Mouse (Mus musculus) myocyte (in vitro differentiated cells): Measurements from ENCODE around the gene Ccdc167. TPM values are rescaled to one million over a fixed set of nuclear protein-coding genes. Genes with fewer than 3 reads are reported as not detected.

Source experiments
- H3K27me3 ChIP-seq: one replicate; pipeline ENCODE4 v1.6.1; 2011; ENCODE audit not compliant: control insufficient read depth, insufficient read depth, insufficient read length
- H3K36me3 ChIP-seq: one replicate; pipeline ENCODE4 v1.6.1; 2011; ENCODE audit not compliant: control insufficient read depth, insufficient read depth
- H3K4me2 ChIP-seq: one replicate; pipeline ENCODE4 v1.6.1; 2011; ENCODE audit warnings: low read depth, control low read depth
- H3K4me3 ChIP-seq: one replicate; pipeline ENCODE4 v1.5.1; 2011; ENCODE audit warnings: mild to moderate bottlenecking, control low read depth, moderate library complexity
- H3K79me2 ChIP-seq: one replicate; pipeline ENCODE4 v1.6.1; 2011; ENCODE audit not compliant: control insufficient read depth, insufficient read depth
- H3ac ChIP-seq: one replicate; pipeline ENCODE4 v1.6.1; 2011; ENCODE audit not compliant: control insufficient read depth, insufficient read length
- CEBPB ChIP-seq: IDR thresholded peaks from 2 replicates; pipeline ENCODE4 v1.6.1; 2011; ENCODE audit warnings: mild to moderate bottlenecking, moderate library complexity; ENCODE audit not compliant: poor library complexity, insufficient read depth, severe bottlenecking
- E2F4 ChIP-seq: IDR thresholded peaks from one replicate; pipeline ENCODE4 v1.6.1; 2011; ENCODE audit warnings: mild to moderate bottlenecking, control low read depth, moderate library complexity; ENCODE audit not compliant: insufficient read depth
- MAX ChIP-seq: IDR thresholded peaks from one replicate; pipeline ENCODE4 v1.6.1; 2011; ENCODE audit warnings: low read depth, mild to moderate bottlenecking, control low read depth
- MYOD1 ChIP-seq, 3 experiments: IDR thresholded peaks; one replicate each; pipeline ENCODE4 v1.6.1; 2011; ENCODE audit warnings: control low read depth in 2 of 3, low read depth in 2 of 3, mild to moderate bottlenecking in 2 of 3, moderate library complexity in 1 of 3; ENCODE audit not compliant: insufficient read length in 2 of 3, control insufficient read depth in 1 of 3
- MYOG ChIP-seq, 3 experiments: IDR thresholded peaks; one replicate each; pipeline ENCODE4 v1.6.1; 2011; ENCODE audit warnings: control low read depth in 2 of 3, low read depth in 2 of 3, mild to moderate bottlenecking in 2 of 3; ENCODE audit not compliant: insufficient read length in 2 of 3, control insufficient read depth in 1 of 3, insufficient read depth in 1 of 3
- POLR2A ChIP-seq: IDR thresholded peaks from one replicate; pipeline ENCODE4 v1.6.1; 2011; ENCODE audit warnings: low read depth, mild to moderate bottlenecking, control low read depth, moderate library complexity; ENCODE audit not compliant: insufficient read length
- POLR2AphosphoS2 ChIP-seq: IDR thresholded peaks from one replicate; pipeline ENCODE4 v1.6.1; 2011; ENCODE audit warnings: low read depth, control low read depth; ENCODE audit not compliant: insufficient read length
- REST ChIP-seq: IDR thresholded peaks from one replicate; pipeline ENCODE4 v1.6.1; 2011; ENCODE audit warnings: mild to moderate bottlenecking, control low read depth, moderate library complexity; ENCODE audit not compliant: insufficient read depth, insufficient read length
- SRF ChIP-seq: IDR thresholded peaks from one replicate; pipeline ENCODE4 v1.6.1; 2011; ENCODE audit warnings: low read depth; ENCODE audit not compliant: control insufficient read depth, insufficient read length
- TCF12 ChIP-seq: IDR thresholded peaks from one replicate; pipeline ENCODE4 v1.6.1; 2011; ENCODE audit warnings: mild to moderate bottlenecking, control low read depth; ENCODE audit not compliant: poor library complexity, insufficient read depth, severe bottlenecking
- TCF3 ChIP-seq: IDR thresholded peaks from one replicate; pipeline ENCODE4 v1.6.1; 2011; ENCODE audit warnings: low read depth, control low read depth; ENCODE audit not compliant: insufficient read length
- USF1 ChIP-seq: IDR thresholded peaks from one replicate; pipeline ENCODE4 v1.6.1; 2011; ENCODE audit warnings: low read depth, mild to moderate bottlenecking, control low read depth, moderate library complexity
- polyA plus RNA-seq: library from polyadenylated mRNA; unstranded; fragments of >200 nt; fragmentation: generic; extraction: Trizol; gene quantifications from one replicate; pipeline ENCODE4 v1.2.1, GENCODE M21; 2012; ENCODE audit warnings: missing spikeins

Ccdc167 gene
- polyA plus RNA-seq, 1 experiment = 6.0 TPM

DNA sequence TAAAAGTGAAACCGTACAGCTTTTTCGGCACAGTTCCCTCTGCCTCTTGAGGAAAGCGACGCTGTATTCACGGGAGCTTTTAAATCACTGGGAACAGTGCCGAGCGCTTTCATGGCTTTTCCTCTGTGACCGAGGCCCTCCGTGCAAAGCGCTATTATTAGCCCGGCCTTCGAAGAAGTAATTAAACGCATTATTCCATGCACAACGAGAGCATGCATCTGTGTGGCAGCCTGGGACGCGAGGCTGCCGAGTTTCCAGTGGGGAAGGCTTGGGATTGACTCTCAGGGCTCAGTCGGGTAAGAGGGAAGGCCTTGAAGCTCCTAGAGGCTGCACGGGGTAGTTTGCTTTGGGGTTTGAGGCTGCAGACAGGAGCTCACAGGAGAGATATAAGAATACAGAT lies 43.1 kb upstream of the Ccdc167 start:
- Histone ChIP-seq H3K79me2 (no peaks in the 10 kb centered on the region), H3K27me3 (peaks cover 18% of the 10 kb centered on the region), H3ac (no peak overlapping the region), H3K36me3 (no peaks in the 10 kb centered on the region), H3K4me2 (no peak overlapping the region), H3K4me3 (no peak overlapping the region)
- no peak for TF ChIP-seq USF1
- TF ChIP-seq POLR2AphosphoS2 = no peak
- no peak for TF ChIP-seq TCF3
- TF ChIP-seq REST = no peak
- TF ChIP-seq TCF12 = no peak
- TF ChIP-seq POLR2A = no peak
- TF ChIP-seq SRF = no peak
- TF ChIP-seq MYOG (IDR thresholded peaks at IDR 0.05; ENCODE audit: control insufficient read depth in 1 of 3, insufficient read depth in 1 of 3, insufficient read length in 2 of 3, low read depth in 2 of 3) = no peak
- TF ChIP-seq MYOD1 (IDR thresholded peaks at IDR 0.05; ENCODE audit: control insufficient read depth in 1 of 3, insufficient read length in 2 of 3, low read depth in 2 of 3) = no peak

DNA sequence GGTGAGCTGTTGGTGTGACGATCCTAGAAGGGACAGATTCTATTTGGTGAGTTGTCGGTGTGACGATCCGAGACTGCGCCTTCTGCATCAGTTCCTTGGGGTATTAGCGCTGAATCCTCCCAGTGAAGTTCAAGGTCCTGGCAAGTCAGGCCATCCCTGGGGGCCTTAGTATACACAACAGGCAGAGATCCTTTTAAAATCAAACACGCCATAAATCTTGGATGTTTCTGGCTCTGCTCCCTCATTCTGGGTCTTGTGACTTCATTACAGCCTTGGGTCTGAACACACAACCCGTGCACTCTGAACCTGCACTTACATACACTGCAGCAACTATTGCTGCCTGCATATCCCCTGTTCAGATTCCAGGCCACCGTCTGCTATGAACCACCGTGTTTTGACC lies 39.5 kb upstream of the Ccdc167 start:
- no peak overlapping the region for H3ac ChIP-seq

DNA sequence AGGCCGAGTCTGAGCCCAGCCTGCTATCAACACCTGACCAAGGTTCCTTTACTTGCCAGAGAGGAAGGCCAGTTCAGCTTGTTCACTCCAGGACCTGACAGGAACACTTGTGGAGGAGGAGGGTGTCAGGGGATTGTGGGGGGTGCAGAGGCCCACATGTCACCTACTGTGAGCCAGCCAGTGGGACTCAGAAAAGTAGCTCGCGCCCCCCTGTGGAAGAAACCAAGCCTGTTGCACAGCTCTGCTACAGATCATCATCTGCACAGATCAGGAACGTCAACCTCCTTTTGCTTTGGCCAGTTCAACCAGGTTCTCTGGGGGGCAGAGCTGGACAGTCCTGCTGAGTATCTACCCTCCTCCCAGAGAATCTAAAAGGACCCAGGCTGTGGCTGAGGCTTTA lies 37.7 kb upstream of the Ccdc167 start:
- Histone ChIP-seq H3K36me3 (no peaks in the 10 kb centered on the region), H3ac (no peak overlapping the region), H3K79me2 (no peaks in the 10 kb centered on the region), H3K27me3 (peaks cover 32% of the 10 kb centered on the region), H3K4me2 (no peak overlapping the region), H3K4me3 (no peak overlapping the region)
- TF ChIP-seq TCF12 (no peak), POLR2A (no peak), SRF (no peak), TCF3 (no peak), MAX (no peak), MYOD1 (IDR thresholded peaks at IDR 0.05; ENCODE audit: control insufficient read depth in 1 of 3, insufficient read length in 2 of 3, low read depth in 2 of 3) (no peak), E2F4 (no peak), USF1 (no peak), POLR2AphosphoS2 (no peak), CEBPB (no peak), REST (no peak), MYOG (IDR thresholded peaks at IDR 0.05; ENCODE audit: control insufficient read depth in 1 of 3, insufficient read depth in 1 of 3, insufficient read length in 2 of 3, low read depth in 2 of 3) (no peak)

More for the DNA sequence above, 39.5 kb upstream of the Ccdc167 start:
- no peak overlapping the region for H3K4me3 ChIP-seq
- H3K79me2 ChIP-seq = no peaks in the 10 kb centered on the region
- H3K27me3 ChIP-seq = peaks cover 17% of the 10 kb centered on the region
- TF ChIP-seq E2F4 (no peak), TCF12 (no peak), POLR2A (no peak), POLR2AphosphoS2 (no peak), TCF3 (no peak)
- H3K36me3 ChIP-seq = no peaks in the 10 kb centered on the region
- no peak overlapping the region for H3K4me2 ChIP-seq

DNA sequence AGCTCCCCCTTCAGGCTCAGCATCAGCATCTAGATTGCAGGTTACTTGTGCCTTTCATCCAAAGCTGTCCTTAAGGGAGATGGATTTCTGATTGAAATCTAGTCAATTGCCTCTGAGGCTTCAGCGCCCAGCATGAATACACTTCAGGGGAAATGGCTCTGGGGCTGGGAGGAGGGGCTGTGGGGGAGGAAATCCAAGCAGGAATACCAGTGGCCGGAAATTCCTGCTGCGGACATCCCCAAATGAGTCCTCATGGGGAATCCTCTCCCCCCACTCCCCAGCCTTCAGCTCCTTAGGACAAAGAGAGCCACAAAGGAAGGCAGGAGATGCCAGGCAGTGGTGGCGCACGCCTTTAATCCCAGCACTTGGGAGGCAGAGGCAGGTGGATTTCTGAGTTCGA lies 30.6 kb upstream of the Ccdc167 start:
- Histone ChIP-seq H3K4me3 (no peak overlapping the region), H3K4me2 (no peak overlapping the region), H3ac (no peak overlapping the region), H3K79me2 (no peaks in the 10 kb centered on the region), H3K36me3 (no peaks in the 10 kb centered on the region), H3K27me3 (peaks cover 64% of the 10 kb centered on the region)
- TF ChIP-seq CEBPB = no peak
- TF ChIP-seq MAX = no peak
- TF ChIP-seq TCF3 = no peak
- no peak for TF ChIP-seq REST
- no peak for TF ChIP-seq SRF
- no peak for TF ChIP-seq TCF12

DNA sequence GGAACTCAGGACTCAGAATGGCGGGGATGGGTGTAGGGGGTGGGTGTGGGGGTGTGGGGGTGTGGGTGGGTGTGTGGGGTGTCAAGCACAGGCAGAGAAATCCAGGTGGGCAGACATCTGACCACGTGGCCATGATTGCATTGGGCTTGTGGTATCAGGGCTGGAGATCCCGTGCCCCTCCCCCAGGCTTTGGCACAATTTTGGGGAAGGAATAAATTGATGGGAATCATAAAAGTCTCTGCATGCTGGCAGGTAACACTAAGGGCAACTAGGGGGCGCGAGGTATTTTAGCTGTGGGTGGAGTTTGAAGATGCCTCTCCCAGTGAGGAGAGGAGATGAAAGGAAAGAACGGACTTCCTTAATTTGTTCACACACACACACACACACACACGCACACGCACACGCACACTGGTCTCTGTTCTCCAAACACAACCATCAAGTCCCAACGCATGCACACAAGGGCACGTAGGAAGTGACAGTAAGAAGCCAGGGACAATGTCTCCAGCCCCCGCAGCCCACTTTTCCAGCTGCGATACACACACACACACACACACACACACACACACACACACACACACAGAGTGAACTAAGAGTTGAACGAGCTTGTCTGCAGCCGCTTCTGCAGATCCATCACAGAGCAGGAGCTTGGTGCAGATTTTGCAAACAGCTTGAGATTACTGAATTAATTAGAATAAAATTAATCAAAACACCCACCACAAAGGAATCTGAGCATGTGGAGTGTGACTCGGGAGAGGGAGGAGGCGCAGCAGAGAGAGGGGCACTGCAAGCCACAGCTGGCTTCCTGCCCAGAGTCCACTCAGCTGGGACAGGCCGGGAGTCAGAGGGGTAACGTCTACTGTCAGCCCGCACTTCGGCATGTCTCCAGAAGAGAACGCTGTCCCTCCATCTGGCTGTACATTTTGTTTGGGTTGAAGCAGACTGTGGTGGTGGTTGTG lies 21.3 kb upstream of the Ccdc167 start:
- Histone ChIP-seq H3ac (no peak overlapping the region), H3K79me2 (no peaks in the 10 kb centered on the region), H3K4me2 (no peak overlapping the region), H3K36me3 (no peaks in the 10 kb centered on the region), H3K27me3 (peaks cover 30% of the 10 kb centered on the region), H3K4me3 (no peak overlapping the region)
- TF ChIP-seq MYOD1 (IDR thresholded peaks at IDR 0.05; ENCODE audit: control insufficient read depth in 1 of 3, insufficient read length in 2 of 3, low read depth in 2 of 3) (no peak), POLR2AphosphoS2 (no peak), REST (no peak)
